Mouse (Mus musculus) lung, postnatal 10 days (tissue): ENCODE results near the gene Hist1h3d.
"Not testable (repeated sequence)": the region's sequence is repeated elsewhere in the genome, so short reads cannot be mapped to it uniquely, and the experiment has no call there.

Experiments
- DNase-seq: peaks from one replicate; pipeline ENCODE4 v3.0.0; 2021

Hist1h3d gene

DNA sequence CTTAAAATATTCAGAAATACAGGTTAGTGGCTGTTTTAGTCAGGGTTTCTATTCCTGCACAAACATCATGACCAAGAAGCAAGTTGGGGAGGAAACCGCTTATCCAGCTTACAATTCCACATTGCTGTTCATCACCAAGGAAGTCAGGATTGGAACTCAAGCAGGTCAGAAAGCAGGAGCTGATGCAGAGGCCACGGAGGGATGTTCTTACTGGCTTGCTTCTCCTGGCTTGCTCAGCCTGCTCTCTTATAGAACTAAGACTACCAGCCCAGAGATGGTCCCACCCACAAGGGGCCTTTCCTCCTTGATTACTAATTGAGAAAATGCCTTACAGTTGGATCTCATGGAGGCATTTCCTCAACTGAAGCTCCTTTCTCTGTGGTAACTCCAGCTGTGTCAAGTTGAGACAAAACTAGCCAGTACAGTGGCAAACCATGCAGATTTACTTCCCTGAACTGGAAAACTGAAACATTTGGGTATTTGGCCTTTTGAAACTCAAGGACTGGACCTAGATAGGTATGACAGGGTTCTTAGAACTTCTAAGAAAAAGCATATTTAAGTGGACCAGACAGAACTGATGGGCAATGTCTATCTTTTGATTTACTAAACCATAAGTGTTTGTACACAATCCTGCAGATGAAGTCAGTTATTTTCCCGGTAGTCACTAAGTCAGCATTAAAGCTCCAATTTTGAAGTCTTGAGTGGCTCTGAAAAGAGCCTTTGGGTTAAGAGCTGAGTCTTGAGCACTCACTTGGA lies 33.2 kb upstream of the Hist1h3d start:
- not testable (repeated sequence) for DNase-seq

DNA sequence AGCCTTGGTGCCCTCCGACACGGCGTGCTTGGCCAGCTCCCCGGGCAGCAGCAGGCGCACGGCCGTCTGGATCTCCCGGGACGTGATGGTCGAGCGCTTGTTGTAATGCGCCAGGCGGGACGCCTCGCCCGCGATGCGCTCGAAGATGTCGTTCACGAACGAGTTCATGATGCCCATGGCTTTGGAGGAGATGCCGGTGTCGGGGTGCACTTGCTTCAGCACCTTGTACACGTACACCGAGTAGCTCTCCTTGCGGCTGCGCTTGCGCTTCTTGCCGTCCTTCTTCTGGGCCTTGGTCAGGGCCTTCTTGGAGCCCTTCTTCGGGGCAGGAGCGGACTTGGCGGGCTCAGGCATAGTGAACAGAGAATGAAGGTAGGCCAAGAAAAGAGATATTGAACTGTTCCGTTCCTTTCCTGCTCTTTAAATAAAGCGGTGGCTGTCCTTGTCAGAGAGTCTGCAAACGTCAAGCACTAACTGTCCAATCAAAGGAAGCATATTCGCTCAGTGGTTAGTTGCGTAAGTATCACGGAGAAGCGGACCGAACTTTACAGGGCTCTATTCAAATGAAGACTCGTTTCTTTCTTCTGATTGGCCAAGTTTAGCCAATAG lies 32.5 kb upstream of the Hist1h3d start, which contains the start of gene Hist1h2bh:
Gene Hist1h2bh (minus strand): TSS at position 394 of the 609 bp plus-strand sequence.
- peak; percentile 81 for DNase-seq

DNA sequence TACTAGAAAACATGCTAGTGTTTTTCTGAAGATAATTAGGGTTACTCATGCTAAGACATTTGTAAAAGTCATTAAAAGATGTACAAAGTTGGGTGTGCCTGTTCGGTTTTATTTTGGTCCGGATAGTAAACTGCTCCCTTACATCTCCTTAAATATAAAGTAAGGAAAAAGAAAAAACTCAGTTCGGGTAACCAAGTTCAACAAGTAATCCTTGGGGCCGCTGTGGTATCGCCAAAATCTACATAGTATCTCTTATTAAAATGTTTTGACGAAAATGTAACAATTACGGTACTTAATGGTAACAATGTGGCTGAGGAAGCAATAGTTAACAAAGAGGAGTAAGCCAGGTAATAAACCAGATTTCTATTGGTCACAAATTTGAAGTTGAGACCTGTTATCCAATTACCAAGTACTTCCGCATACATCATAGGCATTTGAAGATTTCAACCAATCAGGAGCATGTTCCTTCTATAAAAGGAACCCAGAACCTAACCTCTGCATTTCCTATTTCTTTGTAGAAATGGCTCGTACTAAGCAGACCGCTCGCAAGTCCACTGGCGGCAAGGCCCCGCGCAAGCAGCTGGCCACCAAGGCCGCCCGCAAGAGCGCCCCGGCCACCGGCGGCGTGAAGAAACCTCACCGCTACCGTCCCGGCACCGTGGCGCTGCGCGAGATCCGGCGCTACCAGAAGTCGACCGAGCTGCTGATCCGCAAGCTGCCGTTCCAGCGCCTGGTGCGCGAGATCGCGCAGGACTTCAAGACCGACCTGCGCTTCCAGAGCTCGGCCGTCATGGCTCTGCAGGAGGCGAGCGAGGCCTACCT lies 31.4 kb upstream of the Hist1h3d start, which contains the start of gene Hist1h3f:
Gene Hist1h3f (plus strand): TSS at position 88 of the 822 bp plus-strand sequence.
- peak; percentile 84 for DNase-seq

DNA sequence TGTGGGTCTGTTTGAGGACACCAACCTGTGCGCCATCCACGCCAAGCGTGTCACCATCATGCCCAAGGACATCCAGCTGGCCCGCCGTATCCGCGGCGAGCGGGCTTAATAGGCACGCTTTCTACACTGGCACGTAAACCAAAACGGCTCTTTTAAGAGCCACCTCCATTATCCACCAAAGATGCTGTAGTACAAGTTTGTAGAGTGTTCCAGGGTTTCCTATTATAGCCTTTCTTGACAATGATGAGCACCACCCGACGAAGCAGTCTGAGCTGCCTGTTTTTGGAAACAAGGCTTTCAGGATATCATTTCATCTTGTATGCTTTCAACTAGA lies 30.8 kb upstream of the Hist1h3d start:
- not testable (repeated sequence) for DNase-seq

DNA sequence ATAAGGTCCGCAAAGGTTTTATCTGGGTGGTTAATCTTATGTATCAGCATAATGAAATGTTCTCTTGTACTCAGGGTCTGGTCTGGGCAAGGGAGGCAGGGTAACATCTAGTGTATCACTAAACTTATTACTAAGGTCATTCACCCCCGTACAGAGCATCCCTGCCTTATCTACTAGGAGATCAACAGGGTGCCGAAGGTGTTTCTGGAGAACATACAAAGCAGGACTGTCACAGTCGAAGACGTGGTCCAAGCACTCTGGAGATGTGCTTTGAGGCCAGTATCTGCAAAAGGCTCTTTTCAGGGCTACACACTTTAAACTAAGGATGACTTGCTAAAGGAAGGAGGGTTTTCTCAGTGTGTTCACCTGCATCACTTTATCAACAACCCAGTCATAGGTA lies 28.9 kb upstream of the Hist1h3d start:
- no peak for DNase-seq

DNA sequence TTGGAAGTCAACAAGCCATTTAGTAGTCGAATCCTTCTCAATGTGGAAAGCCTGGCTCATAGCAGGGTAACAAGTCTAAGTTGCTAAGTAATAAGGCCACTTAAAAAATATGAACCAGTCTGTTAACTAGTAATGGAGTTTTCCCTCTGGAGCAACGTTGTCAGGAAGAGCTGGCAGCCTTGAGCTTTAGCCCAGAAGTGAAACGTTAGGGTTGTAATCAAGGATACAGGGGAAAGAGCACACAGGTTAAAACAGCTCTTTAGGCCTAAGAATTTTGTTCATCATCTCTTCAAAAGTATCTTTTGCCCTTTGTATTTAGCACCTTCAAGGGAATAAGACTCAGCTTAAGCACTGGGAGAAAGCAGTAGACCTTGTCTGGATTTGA lies 24.8 kb upstream of the Hist1h3d start:
- DNase-seq, result no peak

DNA sequence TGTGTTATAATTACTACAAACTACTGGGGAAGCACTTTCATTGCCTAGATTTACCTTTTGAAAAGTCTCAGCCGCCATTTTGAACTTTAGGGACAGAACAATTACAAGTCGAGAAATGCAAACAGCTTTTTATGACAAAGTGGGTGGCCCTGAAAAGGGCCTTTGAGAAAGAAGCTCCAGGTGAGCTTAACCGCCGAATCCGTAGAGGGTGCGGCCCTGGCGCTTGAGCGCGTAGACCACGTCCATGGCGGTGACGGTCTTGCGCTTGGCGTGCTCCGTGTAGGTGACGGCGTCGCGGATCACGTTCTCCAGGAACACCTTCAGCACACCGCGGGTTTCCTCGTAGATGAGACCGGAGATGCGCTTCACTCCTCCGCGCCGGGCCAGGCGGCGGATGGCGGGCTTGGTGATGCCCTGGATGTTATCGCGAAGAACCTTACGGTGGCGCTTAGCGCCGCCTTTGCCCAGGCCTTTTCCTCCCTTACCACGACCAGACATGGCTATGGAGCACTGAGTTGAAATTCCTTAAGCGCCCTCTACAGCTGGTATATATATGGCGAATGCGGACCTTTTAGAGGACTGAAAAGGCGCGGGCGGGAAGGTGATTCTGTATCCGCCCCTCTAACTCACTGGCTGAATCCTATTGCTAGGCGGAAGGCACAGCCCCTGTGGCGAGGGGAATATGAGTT lies 24.3 kb upstream of the Hist1h3d start, which contains the start of gene Hist1h4f:
Gene Hist1h4f (minus strand): TSS at position 503 of the 689 bp plus-strand sequence.
- DNase-seq, result peak; percentile 93

DNA sequence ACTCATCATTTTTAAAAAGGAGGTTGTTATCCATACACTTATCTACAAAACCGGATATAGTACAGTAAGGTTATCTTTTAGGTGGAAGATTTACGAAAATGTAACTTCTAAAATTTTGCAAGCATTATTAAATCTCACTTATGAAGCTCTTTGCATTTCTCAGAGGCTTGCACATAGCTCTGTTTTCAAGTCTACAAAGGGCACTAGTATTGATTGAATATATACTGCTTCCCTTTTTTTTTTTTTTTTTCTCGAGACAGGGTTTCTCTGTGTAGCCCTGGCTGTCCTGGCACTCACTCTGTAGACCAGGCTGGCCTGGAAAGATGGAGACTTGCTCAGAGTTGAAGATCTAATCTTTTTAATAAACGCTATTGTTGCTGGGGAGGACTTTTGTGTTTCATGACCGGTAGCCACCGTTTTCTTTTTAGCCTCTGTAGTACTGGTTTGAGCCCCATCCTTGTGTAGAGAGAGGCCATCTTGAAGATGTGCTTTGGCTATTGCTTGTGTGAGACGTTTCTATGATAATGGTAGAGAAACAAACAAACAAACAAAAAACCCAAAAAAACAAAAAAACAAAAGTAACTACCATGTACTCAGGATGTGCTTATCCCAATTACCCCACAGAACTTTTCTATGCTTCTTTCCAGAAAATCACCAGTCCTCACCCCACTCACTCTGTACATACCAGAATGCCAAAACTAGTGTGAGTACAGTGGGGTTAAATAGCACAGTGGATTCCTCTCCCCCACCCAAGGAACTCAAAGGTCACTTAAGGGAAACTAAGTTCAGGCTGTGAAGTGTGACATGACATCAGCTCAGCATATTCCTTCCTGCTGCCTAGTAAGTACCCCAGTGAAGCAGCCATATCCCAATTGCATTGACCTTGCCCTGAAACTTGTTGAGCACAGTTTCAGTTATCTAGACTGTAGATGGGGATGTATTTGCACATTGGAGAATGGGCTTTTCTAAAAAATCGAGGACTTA lies 23.3 kb upstream of the Hist1h3d start:
- no peak for DNase-seq

DNA sequence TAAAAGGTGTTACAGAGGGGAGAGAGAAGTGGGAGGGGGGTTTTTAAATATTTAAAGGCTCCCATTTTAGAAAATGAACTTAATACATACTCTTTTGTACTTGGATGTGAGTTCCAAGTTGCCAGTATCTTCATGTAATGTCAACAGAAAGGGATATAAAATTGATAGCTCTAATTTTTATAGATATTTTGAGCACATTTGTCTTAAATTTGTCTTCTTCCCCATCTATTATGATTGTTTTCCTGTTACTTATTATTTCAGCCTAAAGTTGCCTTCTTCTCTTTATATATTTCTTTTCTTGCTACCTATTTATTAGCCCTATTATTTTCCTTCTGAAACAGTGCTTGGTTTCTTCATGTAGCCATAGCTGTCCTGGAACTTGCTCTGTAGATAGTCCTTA lies 22.6 kb upstream of the Hist1h3d start, which contains the start of gene Hist1h1d:
Gene Hist1h1d (plus strand): TSS at position 301 of the 400 bp plus-strand sequence.
- DNase-seq, result no peak

DNA sequence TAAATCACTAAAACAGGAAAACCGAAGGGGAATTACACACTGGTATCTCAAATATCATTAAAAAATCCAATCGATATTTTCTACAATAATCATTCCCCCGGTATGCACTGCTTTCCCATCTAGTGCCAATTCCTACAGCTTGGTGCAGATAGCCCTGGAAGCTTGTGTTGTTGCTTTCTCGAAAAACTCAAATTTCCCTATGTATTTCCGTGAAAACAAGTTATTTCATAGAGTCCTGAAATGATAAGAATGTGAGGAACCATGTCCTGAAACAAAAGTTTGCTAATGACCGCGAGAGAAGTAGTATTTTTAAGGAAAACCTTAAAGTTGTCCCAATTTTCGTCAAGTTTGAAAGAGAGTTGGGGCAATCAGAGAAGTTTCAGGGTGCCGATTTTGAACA lies 21.2 kb upstream of the Hist1h3d start:
- no peak for DNase-seq

DNA sequence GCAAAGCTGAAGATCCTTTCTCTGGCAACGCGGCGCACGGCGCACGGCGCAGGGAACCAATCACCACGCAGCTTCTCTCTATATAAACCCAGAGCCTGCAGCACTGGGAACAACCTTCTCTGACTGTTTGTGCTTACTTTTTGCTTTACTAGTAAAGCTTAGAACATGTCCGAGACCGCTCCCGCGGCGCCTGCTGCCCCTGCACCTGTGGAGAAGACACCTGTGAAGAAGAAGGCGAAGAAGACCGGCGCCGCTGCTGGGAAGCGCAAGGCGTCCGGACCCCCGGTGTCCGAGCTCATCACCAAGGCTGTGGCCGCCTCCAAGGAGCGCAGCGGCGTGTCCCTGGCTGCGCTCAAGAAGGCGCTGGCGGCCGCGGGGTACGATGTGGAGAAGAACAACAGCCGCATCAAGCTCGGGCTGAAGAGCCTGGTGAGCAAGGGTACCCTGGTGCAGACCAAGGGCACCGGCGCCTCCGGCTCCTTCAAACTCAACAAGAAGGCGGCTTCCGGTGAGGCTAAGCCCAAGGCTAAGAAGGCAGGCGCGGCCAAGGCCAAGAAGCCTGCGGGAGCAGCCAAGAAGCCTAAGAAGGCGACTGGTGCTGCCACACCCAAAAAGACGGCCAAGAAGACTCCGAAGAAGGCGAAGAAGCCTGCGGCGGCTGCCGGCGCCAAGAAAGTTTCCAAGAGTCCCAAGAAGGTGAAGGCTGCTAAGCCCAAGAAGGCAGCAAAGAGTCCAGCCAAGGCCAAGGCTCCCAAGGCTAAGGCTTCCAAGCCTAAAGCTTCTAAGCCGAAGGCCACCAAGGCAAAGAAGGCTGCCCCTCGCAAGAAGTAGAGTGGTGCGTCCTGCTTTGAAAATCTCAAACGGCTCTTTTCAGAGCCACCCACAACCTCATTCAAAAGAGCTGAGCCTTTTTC lies 20.4 kb upstream of the Hist1h3d start:
- DNase-seq, result peak; percentile 82

DNA sequence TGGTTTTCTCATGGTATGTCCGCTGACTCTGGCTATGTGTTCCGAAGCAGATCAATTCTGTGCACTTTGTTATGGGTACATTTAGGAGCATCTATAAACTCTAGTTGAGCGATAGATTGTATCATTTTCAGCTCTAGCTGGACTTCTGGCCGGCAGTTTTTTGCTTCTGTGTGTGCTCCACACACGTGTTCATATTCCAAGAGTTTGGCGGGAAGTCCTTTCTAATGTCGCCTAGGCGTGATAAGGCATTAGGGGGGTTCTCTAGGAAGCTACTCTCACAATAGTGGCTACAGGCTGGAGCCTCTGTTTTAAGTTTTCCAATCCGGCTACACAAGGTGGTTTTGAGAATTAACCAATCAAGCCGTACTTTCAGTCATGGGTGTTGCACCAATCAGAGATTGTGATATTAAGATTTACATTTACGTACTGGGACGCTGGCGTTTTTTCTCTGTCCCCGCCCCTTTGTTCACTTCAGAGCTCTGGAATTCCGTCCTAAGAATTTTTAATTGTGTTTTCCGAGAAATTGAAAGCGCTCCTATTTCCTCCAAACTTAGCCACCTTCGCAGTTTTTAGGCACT lies 19.6 kb upstream of the Hist1h3d start:
- peak; percentile 87 for DNase-seq

DNA sequence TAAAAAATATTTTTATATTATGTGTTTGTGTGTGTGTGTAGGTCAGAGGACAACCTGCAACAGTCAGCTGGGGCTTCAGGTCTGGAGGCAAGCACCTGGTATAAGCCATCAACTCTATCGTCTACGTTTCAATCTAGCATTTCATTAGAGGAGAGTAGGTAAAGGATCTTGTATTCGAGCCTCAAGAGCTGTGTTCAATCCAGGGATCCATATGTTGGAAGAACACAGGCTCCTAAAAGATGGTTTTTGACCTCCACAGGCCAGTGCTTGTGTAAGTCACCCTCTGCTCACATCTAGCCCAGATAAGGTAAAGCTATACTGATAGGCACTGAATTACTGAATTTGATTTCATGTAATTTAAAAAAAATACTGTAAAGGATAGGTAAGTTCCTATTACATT lies 18.7 kb upstream of the Hist1h3d start:
- DNase-seq, result no peak

DNA sequence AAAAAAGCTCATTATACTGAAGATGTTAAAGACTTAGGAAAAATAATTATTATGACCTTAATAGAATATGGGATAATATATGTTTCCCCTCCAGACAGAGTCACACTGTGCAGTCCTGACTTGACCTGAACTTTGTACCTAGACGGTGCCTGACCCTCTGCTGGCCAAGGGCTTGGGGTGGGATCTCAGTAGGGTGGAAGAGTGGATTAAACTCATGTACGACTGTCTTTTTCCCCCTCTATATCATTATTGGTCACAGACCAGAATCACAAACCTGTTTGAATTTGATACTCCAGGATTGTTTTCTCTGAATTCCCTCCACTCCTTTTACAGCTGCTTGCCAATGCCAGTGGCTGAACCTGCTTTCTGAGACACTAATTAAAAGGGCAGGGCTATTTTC lies 14.9 kb upstream of the Hist1h3d start:
- DNase-seq, result not testable (repeated sequence)

DNA sequence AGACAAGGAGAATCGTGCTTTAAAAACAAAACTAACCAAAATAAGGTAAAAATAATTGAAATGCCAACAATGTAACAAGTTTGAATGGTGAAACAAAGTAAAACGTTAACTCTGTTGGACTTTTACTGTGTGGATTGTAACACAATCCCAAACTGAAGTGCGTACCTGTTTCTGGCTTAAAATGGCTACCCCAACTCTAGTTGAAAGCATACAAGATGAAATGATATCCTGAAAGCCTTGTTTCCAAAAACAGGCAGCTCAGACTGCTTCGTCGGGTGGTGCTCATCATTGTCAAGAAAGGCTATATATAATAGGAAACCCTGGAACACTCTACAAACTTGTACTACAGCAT lies 14.1 kb upstream of the Hist1h3d start:
- not testable (repeated sequence) for DNase-seq

DNA sequence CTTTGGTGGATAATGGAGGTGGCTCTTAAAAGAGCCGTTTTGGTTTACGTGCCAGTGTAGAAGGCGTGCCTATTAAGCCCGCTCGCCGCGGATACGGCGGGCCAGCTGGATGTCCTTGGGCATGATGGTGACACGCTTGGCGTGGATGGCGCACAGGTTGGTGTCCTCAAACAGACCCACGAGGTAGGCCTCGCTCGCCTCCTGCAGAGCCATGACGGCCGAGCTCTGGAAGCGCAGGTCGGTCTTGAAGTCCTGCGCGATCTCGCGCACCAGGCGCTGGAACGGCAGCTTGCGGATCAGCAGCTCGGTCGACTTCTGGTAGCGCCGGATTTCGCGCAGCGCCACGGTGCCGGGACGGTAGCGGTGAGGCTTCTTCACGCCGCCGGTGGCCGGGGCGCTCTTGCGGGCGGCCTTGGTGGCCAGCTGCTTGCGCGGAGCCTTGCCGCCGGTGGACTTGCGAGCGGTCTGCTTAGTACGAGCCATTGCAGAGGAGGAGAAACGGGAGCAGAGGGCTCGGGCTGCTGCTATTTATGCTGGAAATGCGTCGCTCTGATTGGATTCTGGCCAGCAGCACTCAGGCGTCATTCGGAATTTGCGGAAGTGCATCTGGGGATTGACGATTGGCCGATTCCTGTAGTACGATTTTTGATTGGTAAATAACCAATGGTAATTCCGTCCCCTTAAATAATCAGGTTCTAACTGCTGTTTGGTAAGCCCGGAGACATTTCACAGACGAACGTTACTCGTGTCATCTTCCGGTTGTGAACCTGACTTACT lies 13.5 kb upstream of the Hist1h3d start, which contains the start of gene Hist1h3e:
Gene Hist1h3e (minus strand): TSS at position 487 of the 777 bp plus-strand sequence.
- DNase-seq, result peak; percentile 96

DNA sequence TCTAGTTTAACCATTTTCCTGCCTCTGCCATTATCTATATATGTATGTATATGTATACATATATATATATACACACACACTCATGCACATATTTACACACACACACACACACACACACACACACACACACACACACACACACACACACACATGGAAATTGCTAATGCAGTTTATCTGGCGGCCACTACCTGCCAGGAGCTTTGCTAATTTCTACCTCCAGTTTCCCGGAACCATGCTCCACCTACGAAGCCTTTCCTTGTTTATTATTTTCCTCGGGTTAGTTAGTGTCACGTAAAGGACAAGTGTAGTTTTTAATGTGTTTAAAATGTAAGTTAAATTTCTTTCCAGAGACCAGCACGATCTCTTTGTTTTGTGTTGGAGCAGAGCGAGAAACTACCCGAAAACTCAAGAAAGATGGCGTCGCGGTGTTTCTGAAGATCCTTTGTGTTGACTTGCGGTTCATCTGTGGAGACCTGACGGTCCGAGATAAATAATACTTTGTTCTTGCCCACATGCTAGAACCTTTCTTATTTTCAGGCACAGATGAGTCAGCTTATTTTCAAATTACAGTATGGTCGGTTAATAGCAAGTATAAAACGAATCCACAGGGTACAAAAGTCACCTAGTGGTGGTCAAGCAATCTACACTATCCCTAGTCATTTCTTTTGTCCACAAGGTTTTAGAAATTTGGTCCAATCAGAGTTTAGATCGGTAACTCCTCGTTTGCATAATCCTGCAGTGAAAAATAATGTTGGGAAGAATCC lies 12.7 kb upstream of the Hist1h3d start:
- no peak for DNase-seq

DNA sequence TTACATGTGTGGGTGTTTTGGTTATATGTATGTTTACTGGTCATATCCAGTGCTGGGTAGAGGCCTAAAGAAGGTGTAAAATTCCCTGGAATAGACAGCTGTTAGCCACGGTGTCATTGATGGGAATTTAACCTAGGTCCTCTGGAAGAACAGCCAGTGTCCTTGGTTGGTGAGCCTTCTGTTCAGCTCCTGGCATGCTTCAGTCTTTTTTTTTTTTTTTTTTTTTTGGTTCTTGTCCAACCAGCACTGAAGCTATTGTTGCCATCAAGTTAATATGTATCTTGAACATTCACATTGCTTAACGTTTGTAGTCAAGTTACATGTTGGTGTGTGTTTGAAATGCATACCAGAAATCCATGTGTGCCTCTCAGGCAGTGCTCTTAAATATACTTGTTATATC lies 11.1 kb upstream of the Hist1h3d start:
- no peak for DNase-seq
